Mouse (Mus musculus): ENCODE measurements around the gene 1700024P04Rik.
A peak's percentile ranks its signal among the peaks of the same experiment; 100 is the strongest.
"Not testable (repeated sequence)": the region's sequence is repeated elsewhere in the genome, so short reads cannot be mapped to it uniquely, and the experiment has no call there.

Gene 1700024P04Rik

DNA sequence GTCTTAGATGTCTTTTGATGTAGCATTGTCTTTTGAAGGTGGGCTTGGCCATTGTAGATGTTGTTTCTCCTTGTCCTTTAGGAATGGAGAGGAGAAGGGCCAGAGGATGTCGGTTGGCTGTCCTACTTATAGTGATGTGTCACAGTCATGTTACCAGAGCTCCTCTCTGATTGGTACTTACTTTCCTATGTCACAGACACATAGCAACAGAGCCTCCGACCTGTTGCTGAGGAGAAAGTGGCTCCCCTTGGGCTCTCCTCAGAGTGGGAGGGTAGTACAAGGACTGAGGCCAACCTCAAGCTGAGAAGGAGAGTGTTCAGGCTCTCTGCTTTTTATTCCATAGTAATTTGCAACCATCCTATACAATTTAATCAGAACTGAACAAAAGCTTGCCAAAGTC is at the start of gene 1700024P04Rik:
Gene 1700024P04Rik (minus strand): TSS at position 101 of the 400 bp plus-strand sequence.
- DNase-seq (ENCODE audit: low spot score in 2 of 2) = no peak

DNA sequence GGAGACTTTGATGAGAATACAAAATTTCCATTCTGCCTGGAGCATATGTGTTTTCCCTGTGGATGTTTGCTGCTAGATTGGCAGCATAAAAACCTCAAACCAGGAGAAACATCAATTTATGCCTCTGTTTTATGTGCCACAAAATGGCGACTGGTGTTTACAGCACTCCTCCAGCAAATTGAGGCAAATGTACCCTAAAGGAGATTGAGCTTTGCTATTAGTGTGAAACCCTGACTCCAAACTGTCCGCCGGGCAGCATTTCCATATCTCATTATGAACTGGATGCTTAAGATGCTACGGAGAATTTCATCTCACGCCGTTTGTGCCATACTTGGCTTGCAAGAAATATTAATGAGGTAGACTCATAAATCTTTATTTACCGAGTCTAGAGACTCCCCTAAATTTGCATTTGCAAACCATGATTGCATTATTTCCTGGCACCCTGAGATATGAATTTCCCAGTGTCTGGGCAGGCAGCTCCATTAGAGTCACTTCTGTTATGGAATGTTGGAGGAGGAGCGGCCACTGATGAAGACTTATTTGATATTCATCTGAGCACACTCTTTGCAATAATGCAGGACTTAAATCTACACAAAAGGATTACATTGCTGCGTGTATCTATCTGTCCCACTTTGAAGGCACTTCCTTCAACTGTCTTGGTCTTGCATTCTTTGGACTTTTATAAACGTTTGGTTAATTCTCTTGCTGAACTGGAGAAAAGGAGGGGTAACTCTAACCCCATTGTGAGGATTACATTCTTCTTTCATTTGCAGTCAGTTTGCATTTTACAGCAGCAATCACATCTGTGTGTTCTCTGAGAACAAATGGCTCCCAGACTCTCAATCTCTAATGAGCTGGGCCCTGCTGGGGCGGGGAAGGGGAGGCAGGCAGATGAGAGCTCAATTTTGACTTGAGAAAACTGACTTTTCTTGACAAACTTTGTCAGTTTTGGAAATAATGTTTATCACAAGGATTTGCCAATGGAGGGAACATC is 47.2 kb upstream of the 1700024P04Rik start:
- DNase-seq (ENCODE audit: low spot score in 2 of 2) = no peak

DNA sequence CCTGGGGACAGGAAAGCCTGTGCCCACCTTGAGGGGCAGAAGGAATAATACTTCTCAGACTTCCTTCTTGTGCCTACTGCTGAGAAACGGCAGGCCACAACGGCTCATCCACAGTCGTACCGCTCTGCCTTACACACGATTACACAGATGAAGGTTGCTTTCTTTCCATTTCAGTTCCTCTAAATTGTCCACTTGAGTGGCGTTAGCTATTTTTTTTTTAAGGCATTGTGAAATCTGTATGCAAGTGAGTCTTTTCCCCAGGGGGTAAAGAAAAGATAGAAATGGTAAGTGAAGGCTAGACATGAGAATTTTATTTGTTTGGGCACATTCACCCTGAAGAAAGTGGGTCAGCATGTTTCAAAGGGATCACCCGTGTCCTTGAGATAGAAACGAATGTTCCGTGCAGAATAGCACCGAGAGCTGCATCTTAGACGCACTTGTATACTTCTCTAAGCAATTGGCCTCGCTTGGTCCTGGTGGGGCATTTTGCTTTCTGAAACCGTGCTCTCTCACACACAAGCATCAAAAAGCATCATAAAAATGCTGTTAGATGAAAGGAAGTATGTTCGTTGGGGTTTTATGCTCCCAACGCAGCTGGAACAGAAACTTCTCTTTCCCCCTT is 46.3 kb upstream of the 1700024P04Rik start:
- DNase-seq (ENCODE audit: low spot score in 2 of 2) = no peak

DNA sequence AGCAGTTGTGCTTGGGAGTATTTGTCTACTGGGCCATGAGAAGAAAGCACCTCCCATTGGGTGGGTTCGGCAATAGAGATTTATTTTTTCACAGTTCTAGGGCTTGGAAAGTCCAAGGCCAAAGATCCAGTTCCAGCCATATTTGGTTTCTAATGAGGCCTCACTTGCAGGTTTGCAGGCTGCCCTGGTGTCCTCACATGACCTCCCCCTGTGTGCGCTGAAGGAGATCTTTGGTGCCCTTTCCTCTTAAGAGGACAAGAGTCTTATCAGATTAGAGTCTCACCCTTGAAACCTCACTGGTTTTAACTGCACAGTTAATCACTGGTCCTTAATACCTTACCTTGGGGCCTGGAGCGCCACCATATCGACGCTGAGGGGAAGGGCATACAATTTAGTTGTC is 40.9 kb upstream of the 1700024P04Rik start:
- no peak for DNase-seq (ENCODE audit: low spot score in 2 of 2)

DNA sequence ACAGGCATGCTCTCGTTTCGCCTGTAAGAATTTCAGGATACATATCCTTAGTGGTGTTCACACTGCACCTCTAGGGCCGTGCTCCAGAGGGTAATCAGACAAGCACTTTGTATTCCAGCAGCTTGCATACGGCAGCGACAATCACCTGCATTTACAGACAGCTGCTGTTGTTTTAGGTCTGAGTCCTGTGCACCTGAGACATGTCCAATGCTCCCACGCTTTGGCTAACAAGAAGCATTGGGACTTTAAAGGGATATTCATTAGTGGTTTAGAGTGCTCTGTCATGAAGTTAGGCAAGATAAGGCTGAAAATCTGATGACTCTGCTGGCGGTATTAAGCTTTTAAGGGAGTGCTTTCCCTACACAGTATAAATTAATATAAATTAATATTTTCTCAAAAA is 37.7 kb upstream of the 1700024P04Rik start:
- no peak for DNase-seq (ENCODE audit: low spot score in 2 of 2)

DNA sequence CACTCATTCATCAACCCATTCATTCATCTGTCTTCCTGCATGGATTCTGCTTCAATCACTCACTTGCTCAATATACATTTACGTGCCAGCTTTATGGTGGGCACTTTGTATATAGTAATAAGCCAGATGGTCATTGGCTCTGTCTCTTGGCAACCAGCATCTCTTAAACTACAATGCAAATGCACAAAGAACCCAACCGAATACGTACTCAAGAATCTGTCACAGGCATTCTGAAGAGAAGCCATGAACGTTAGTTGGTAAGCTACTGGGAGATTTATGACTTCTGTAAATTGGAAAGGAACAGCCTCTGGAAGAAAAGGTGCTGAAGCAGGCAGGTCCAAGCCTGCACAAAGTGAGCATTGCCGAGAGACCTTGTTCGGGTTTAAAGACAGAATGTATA is 36.8 kb upstream of the 1700024P04Rik start:
- no peak for DNase-seq (ENCODE audit: low spot score in 2 of 2)

DNA sequence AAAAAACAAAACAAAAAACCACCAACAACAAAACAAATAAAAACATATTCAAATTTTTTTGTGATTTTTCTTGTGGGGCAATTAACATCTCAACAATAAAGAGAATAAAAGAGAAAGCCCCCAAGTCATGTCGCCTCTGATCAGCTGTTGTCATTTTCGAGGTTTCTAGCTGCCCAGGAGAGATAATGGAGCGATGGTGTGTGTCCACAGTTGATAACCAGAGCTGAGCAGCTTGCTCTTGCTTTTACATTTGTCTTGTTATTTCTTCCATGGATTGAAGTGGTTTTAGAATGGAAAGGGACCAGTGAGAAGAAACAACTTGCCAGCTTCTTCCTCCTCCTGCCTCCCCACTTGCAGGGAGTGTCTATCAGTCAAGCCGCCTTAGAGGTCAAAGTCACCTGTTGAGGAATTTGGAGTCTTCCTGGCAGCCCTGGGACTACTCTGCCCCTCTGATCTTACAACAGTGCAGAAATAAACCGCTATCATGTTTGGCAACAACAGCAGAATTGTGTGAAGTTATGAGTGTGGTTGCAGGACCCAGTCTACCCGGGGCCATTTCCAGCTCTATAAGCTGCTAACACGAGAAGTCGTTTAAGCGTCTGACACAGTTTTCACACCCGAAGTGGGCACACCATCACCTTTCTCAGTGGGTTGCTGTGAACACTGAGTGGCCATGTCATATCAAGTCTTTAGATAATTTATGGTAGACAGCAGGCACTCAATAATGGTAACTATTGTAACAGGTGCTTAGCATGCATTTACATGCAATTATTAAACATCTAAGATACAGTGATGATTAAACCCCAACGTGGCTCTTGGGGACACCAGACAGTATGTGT is 35.7 kb upstream of the 1700024P04Rik start:
- peak; percentile 14 to 62 for DNase-seq (ENCODE audit: low spot score in 2 of 2)

DNA sequence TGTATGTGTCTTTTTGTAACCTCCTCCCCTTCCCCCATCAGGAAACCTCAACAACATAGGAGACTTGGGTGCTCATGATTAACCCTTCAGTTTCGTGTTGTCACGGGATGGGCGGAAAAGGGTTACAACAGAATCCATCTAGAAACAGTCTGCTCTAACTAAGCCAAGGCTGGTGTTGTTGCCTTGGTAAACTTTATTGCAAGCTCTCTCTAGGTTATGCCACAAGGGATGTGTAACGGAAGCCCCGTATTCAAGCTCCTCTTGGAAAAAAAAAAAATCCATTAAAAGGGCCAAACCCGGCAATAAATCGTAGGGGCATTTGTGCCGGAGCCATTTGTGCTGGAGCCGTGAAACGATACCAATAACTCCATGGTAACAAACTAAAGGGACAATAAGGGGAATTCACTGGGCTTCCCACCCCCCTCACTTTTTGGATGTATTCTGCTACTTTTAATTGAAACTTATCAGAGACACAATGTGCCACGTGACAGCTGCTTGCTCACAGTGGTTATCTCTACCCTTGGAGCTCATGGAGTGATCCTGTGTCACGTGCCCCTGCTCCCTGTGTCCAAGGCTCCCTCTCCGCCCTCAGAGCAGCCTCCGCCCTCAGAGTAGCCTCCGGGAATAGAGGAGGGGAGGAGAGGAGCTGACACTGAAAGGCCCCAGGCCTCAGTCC is 34.3 kb upstream of the 1700024P04Rik start:
- peak; percentile 30 to 54 for DNase-seq (ENCODE audit: low spot score in 2 of 2)

DNA sequence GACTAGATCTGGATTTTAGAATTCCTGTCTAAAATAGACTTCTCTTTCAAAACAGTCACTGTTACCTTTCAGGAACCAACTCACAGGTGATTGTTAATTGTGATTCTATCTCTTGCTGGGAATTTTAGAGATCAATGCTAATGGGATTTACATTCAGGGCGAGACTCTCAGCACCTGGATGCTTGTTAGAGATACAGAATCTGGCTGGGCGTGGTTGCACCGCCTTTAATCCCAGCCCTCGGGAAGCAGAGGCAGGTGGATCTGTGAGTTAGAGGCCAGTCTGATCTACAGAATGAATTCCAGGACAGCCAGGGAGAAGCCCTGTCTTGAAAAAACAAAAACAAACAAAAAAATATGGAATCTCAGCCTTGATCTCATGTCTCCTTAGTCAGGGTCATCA is 32.3 kb upstream of the 1700024P04Rik start:
- DNase-seq (ENCODE audit: low spot score in 2 of 2) = no peak

DNA sequence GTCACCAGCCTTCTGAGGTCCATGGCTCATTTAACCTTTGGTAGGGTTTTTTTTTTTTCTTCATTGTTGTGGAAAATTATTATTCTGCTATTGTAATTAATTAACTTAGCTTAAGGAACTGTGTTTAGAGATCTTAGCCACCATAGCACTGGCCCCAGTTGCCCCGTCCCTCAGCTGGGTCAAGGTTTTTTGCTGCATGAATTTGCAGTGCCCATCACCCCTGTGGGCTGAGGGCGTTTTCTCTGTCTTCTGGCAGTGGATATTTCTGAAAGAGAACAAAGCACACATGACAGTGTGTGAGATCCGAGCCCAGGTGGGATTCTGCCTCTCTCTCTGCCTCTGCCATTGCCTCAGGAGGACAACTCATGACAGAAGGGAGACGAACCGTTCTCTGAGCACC is 28.5 kb upstream of the 1700024P04Rik start:
- DNase-seq (ENCODE audit: low spot score in 2 of 2) = no peak

DNA sequence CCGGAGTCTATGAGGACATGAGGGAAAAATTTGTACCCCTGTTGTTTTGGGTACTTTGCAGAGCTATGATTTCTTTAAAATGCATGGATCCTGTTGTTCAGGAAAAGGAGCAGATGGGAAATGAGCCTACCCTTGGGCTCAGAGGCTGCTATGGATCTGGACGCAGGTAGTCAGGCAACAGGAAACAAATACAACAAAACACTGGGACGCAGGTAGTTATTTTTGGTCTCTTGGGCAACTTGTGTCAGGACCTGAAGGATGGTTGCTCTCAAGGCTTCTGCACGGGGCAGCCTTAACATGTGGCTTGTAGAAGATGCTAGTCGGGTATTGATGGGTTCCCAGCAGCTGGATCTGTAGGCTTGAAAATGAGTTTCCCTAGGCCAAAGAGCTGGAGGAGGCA is 23.6 kb upstream of the 1700024P04Rik start:
- DNase-seq (ENCODE audit: low spot score in 2 of 2) = no peak

DNA sequence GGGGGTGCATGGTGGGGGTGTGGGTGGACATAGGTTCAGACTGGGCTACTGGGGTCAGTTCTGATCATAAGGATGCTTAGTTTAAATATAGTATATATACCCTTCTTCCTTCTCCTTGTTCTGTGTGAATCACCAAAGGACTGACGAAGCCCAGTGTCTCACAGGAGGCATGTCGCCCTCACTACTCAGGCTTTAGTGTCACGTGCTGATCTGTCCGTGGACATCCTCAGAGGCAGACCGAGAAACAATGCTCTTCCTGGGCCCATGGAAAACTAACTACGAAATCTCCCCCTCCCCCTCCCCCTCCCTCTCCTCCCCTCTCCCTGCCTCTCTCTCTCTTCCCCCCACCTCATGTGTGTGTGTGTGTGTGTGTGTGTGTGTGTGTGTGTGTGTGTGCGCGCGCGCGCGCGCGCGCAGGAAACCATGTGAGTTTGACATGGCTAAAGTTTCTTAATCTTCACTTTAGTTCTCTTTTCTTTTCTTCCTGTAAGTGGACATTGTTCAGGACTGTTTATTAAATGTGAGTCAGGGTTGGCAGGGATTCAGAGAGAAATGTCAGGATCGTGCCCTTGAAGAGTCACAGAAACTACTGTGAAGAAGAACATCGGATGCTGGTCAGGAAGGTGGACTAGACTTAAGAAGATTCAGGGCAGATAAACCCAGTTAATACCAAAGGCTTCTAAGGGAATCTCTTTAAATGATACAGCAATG is 22.2 kb upstream of the 1700024P04Rik start:
- no peak for DNase-seq (ENCODE audit: low spot score in 2 of 2)

DNA sequence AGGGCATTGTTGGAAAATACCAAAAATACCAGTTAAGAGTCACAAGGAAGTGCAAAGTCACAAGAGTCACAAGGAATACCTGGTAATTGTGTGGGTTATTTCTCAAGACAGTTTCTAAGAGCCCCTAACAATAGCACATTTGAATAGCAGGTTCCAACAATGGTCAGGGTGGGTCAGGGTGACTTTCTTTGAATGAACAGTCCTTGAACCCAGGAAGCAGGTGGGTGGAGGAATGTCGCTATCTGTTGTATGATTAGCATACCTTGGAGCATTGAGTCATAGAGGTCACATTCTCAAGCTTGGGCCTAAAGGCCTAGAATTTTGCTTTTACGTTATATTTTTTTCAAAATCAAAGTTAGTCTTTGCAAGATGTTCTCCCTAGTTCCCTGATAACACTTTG is 17.3 kb upstream of the 1700024P04Rik start:
- DNase-seq (ENCODE audit: low spot score in 2 of 2) = not testable (repeated sequence)

DNA sequence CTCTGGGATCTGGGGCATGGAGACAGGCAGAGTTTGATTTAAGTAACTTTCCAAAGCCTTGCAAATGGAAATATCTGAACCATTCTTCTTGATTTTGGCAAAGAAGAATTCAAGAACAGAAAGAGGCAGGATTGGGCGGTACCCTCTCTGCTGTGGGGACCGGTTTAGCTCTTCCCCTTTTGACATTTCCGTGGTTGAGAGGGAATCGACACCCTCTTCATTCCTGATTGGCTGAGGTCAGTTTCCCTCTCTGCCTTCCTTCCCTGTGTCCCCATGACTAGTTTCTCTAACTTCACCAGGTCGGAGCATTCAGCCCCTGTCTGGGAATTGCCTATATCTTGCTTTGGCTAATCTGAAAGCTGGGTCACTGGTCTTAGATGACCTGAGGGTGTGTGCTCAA is 12.7 kb upstream of the 1700024P04Rik start:
- no peak for DNase-seq (ENCODE audit: low spot score in 2 of 2)

DNA sequence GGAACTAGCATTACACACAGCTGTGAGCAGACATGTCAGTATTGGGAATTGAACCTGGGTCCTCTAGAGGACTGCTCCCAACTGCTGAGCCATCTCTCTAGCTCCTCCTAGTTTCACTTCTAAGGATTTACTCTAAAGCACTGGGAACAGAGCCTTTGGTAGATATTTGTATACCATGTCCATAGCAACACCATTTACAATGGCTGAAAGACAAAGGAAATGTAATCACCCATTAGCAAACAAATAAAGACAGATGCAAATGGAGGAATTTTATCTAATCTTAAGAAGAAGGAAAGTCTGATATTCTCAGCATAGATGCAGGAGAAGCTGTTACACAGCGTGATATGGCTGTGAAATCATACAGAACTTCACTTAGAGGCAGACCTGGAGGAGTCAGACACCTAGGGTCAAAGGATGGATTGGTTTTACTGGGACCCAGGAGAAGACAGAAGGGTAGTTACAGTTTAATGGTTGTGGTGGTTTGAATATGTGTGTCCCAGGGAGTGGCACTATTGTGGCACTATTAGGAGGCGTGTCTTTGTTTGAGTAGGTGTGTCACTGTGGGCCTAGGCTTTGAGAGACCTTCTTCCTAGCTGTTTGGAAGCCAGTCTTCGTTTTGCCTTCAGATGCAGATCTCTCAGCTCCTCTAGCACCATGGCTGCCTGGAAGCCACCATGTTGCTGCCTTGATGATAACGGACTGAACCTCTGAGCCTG is 7.1 kb downstream of the 1700024P04Rik start:
- no peak for DNase-seq (ENCODE audit: low spot score in 2 of 2)

DNA sequence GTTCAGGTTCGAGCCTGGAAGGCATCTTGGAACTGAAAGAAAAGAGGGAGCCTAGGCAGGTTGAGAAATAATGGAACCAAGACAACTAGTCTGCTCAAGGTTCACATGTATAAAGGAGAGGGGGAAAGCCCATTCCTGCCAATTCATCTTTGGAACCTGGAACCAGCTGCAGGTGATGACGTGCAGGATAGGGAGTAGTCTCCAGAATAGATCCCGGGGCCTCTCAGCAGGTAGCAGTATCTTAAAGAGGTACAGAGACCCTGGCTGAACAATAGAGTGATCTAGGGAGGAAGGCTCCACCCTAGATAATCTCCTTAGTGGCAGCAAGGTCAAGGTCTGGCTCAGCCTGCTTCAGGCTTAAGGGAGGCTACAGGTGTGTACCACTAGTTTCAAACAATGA is 8.3 kb downstream of the 1700024P04Rik start:
- DNase-seq (ENCODE audit: low spot score in 2 of 2) = not testable (repeated sequence)

DNA sequence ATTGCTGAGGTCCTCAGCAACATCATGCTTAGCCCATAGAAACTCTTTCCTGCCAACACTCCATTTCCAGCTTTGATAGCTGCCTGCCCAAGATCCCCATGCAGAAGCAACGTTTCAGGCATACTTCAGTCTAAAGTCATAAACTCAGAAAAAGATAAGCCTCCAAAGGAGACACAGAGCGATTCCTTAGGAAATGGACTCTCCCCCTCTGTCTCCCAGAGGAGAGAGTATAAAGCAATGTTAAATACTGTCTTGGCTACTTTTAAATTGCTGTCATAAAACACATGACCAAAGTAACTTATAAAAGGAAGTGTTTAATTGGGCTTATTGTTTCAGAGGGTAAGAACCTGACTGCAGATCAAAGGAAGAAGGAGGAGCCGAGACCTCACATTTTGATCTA is 12.3 kb downstream of the 1700024P04Rik start:
- no peak for DNase-seq (ENCODE audit: low spot score in 2 of 2)

DNA sequence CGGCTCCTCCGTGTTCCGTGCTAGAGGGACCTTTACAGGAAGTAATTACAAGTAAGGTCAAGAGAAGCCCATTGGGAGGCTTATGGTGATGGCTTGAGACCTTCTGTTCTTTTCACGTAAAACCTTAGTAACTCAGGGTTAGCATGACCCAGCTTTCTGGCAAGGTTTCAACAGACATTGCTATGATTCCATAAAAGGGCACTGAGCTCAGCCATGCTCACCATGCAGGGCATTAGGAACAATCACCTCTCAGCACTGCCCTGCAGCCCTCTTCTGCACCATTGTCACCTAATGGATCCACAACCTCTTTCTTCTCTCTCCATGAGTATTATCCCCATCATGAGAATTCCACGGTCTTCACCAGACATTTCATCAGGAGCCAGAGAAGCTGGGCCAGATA is 12.7 kb downstream of the 1700024P04Rik start:
- DNase-seq (ENCODE audit: low spot score in 2 of 2) = no peak

DNA sequence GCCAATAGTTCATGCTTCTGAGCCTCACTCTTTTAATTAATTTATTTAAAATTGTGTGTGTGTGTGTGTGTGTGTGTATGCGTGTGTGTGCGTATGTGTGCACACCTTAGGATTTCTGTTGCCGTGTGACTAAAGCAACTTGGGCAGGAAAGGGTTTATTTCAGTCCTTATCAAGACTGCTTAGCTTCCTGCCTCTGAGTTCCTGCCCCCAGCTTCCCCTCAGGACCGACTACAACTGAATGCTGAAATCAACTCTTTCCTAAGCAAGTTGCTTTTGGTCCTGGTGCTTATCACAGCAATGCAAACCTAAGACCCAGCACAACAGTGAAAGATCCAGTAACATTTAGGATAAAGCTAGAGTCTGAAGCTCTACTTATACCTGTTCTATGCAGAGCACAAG is 15.8 kb downstream of the 1700024P04Rik start:
- DNase-seq (ENCODE audit: low spot score in 2 of 2) = no peak

DNA sequence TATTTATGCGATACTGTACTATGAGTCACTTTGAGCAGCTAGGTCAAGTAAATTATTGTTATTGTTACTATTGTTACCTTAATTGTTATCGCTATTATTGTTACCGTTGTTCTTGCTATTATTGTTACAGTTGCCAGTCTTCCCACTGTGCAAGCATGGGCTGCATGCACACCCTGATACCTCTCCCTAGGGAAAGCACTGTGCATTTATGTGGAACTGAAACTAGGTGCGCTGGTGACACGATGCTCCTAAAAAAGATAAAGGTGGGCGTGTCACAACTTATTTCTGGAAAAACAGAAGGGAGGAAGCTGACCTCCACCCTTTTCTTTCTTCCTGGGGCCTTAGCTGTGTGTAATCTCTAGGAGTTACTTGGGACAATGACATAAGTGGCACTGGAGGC is 16.4 kb downstream of the 1700024P04Rik start:
- peak; percentile 30 to 32 for DNase-seq (ENCODE audit: low spot score in 2 of 2)

Measured in spleen, postnatal 36 days (tissue).